Mouse (Mus musculus): ENCODE data around the gene Spire2.

DNA sequence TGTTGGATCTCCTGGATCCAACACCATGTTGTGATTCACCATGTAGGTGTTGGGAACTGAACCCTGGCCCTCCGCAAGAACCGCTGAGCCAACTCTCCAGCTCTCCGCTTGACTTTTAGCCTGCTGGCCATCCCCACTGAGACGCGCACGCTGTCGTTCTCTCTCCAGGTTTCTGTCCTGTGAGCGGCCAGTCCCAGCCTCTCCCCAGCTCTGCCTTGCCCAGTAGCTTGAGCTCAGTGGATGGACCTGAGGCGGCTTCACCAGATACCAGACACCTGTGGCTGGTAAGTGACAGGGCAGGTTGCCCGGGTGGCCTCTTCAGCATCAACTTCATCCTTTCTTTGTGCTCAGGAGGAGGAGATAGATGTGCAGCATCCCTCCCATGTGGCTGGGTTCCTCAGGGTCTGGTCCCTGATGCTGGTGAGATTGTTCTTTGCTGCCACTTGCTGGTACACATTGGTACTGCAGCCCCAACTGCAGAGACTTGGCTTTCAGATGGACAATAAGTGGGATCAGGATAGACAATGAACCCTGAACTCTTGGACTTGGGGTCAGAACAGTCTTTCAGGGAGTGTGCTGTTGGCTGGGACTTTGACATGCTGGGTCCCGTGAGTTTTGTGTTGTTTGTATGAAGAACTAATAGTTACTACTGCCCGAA, 28.7 kb downstream of the Spire2 start:
- TF ChIP-seq CTCF (IDR thresholded peaks at IDR 0.05; ENCODE audit: low read depth) (peak; percentile 95), EP300 (IDR thresholded peaks at IDR 0.05; ENCODE audit: low read depth) (no peak)

Measured in liver, postnatal 0 days (tissue).